Mouse (Mus musculus) telencephalon, adult 2 months (tissue): ENCODE measurements around the gene Psen2.

Source experiments
- DNase-seq: peaks from one replicate; pipeline ENCODE4 v3.0.0-alpha.2; 2011; ENCODE audit warnings: low read depth, low spot score

The Psen2 gene

DNA sequence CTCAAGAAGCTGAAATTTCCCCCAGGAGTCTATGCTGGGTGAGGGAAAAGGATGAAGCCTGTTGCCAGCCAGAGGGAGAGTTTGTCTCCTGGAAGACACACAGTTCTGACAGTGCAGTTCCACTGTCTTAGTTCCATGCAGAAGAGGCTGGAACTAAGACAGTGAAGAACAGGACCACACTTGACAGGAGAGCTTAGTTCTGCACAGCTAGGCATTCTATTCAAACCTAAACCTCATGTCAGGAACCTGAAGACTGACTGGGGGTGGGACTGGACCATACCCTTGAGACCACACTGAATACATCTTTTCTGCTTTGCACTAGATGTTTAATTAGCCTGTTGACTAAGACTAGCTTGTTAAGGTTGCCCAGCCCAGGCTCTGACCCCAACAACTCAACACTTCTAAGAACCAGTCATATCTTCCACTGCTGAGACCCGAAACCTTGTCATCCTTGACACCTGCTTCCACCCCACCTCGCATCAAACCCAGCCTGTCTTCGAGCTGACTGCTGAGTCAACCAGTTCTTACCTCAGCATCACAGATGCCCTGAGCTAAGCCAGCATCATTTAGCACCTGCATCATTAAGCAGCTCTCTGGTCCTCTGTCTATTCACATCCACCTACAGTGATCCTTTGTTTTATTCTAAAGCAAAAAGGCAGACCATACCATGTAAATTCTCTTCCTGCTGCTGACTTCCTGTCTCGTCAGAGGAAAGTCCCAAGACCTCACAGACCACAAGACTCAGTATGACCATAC, 64.1 kb downstream of the Psen2 start, which contains the start of gene Coq8a:
Gene Coq8a (minus strand): TSS at position 644 of the 756 bp plus-strand sequence.
- no peak for DNase-seq

DNA sequence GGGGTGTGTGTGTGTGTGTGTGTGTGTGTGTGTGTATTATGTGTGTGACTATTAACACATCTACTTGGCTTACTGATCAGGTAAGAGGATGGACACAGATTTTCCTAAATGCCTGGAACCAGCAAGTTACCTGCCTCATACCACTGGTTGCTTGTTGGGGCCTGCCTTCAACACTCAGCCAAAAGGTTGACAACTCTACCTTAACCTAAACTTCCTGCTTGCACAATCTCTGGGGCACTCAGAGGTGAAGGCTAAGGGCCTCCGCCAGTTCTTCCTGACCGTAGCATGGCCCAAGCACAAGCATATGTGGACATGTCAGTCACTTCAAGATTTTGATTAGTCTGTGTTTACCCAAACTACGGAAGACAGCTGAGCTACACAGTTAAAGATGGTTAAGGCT, 65.3 kb downstream of the Psen2 start:
- no peak for DNase-seq

DNA sequence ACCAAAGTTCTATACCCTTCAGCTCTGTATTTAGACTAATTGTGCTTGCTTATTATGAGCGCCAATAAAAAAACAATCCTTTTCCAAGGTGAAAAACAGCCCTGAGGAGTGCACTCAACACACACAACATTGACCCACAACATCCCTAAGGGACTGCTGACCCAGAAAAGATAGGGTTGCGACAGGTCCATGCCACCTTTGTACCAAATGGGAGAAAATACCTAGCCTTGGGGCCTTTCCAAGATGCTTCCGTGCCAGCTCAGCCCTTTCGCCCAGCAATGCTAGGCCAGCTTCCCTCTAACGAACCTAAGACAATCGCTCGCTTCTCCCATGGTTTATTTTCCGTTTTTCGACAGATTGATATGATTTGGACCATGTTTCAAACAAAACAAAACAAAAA, 66.7 kb downstream of the Psen2 start:
- DNase-seq, result no peak

DNA sequence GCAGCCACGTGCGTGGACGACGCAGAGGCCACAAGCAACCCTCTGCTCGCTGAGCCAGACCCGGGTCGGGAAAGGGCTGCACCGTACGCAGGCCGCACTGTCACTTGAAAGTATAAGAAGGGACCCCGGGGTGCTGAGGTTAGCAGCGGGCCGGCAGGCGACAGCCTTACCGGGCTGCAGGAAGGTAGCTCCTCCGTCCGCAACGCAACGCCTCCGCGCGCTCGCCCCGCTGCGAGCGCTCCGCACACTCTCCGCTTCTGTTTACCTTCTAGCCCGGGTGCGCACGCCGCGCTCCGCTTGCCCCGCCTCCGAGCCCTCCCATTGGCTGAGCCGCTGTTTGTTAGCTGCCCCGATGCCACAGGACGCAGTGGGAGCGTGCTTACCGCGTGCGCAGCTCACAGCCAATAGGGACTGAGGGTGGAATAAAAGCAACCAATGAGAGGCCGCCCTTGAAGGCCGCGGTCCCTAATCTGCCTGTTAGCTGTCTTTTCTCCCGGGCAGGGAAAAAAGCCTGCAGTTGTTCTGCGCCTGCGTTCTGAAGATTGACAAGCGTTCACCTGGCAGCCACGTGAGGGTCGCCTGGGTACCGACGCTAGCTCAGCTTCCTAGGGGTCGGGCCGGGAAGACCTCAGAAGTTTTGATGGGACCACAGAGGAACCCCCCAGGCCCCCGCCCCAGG, 67.4 kb downstream of the Psen2 start:
- peak; percentile 98 for DNase-seq

DNA sequence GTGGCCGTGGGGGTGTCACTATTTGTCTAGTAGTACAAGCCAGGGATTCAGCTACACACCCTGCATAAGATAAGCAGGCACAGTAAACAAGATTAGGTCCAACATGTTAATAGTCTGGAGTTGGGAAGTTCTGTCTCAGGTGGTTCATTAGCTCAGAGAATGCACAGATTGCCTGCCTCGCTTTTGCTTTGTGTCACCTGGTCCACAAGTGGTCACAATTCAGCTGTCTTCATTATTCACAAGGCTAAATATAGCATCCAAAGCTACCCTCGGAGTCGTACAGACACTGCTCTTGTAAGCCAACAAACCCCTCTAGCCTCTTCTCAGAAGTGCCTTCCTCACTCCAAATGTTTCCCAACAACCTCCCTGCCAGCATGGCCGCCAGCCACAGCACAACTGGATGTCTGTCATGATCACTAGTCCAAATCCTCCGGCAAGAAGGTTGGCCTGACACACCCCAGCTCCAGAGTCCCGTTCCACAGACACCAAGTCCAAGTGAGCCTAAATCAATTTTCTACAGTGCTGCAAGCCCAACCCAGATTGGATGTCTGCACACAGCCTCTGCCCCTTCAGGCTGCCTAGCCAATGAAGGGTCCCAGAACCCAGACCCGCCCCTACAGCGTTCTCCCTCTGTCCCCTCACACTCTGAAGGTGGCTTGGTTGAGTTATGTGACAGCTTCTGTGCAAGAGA, 68.3 kb downstream of the Psen2 start:
- no peak for DNase-seq

DNA sequence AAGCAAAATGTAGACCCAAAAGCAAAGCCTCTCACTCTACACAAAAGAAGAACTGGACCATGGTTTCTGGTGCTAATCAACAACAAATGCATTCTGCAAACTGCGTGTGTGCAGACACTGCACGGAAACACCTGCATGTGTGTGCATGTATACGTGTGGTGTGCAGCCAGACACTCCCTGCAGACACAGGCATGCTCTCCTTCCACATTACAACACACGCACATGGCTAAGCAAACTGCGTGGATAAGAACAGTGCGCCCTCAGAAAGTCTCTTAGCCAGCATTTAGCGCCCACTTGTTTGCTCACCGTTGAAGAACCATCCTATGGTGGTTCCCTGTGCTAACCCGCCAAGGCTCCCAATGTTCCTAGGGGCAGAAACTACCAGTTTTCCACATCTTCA, 69.2 kb downstream of the Psen2 start:
- DNase-seq, result no peak

DNA sequence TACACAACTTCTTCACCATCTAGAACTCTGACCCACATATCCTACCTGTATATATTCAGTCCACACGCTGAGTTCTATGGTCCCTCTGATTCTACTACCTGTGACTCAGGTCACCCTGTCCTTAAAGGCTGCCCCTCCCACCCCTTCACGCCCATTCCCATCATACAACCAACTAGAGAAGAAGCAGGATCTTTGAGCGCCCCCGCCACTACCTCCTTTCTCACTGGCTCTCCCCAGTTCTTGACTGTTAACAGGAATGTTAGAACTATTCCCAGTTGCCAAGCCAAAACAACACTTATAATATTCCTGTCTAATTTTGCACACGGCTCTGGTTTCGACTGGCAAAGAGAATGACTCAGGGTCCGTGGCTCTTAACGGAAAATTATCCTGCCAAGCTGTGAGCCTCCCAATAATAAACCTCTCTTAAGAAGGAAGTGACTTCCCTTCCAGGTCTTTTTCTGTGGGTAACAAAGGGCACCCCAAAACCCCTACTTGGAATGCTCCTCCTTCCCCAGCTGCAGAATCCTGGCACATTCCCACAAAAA, 69.8 kb downstream of the Psen2 start:
- no peak for DNase-seq

DNA sequence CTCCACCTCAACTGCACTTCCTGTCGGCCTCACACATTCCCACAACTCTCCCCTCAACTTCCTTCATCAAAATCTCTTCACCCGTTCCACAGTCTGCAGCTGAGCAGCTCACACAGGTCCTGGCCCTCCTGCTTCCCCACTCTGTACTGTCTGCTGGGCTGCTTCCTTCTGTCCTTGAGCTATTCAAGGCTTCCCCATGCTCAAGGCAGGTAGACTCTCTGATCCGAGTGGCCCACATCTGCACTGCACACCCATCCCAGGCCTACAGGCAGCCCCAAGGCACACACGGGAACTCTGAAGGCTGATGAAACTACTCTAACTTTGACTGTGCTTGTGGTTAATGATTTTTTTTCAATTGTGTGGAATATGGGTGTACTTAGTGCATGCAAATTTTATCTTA, 70.4 kb downstream of the Psen2 start:
- DNase-seq, result no peak

DNA sequence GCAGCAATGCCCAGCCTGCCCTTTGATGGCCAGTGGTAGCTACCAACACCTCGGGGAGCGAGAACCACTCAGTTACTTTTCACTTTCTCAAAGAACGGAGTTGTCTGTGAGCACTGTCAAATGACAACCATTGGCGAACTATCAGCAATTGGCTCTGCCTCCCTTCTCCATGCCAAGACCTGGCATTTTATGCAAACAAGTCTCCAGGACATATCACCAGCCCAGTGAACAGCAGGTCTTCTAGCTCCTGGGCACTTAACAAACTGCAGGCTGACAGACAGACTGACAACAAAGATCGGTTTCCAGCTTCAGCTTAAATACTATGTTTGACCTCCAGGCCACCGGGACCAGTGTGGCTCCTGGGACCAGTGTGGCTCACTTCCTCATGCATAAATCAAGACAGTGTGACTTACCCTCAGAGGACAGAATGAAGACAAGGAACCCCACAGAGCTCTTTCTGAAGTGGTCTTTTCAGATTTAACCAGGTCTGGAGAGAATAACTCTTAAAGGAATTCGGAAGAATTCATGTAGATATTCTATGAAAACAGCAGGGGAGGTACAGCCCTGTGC, 71.5 kb downstream of the Psen2 start:
- DNase-seq, result no peak

DNA sequence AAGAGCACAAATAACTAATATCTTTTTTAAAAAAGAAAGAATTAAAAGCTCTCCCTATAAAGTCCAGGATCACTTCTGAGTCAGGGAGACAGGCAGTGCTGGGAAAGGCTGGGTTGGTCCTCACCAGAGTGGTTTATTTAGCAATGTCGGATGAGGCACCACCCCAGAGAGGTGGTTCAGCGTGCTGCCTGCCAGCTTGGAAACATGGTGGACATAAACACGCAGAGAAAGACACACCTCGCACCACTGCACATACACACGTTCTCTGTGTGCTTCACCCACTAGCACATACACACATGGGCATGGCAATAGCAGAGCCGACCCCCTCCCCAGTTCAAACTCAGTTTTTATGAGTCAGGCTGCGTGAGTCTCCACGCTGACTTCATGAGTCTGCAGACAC, 72.1 kb downstream of the Psen2 start:
- no peak for DNase-seq

DNA sequence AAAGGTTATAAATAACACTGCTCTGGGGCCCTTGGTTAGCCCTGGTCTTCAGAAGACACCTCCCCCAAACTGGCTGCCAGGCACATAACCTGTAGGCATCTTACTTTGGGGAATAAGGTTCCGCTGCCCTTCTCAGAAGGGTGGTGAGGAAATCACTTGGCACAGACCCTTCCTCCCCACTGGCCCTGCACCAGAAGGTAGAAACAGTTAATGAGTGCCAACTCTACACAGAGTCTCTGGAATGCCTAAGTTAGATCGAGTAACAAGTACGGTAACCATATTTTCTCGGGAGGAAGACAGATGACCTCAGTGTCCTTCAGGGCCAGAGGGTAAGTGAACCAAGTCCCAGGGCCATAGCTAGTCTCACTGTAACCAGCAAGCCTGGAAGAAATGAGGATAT, 74.3 kb downstream of the Psen2 start:
- no peak for DNase-seq

DNA sequence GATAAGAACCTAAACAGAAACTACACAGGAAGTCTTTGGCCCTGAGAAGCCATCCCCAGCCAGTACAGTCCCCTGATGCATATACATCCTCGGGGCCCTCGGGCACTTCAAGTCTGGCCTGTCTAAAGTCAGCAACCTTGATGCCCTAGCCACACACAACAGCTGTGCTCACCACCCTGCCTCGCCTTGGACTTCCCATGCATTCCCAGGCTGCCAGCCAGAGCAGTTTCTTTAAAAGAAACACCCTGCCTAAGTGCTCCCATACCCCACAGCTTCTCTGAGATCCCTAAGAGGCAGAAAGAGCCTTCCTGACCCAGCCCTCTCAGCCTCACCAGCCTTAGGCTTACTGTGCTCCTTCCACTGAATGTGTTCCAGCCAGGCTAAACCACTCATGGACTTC, 76.9 kb downstream of the Psen2 start:
- no peak for DNase-seq

DNA sequence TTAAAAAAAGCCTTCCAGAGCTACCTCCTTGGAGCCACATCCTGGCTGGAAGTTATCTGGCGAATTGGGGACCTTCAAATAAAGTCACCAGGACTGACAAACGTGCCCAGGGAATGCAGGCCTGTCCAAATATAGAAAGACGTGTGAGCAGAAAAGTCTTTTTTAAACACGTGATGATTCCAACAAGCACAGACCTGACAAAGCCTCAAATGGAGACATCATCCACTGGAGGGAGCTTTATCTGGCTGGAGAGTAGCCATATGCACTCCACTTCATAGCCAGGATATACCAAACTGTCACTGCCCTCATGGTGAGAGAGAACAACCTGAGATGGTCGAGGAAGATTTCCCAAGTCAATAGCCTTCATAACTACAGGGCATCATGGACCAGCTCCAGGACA, 77.4 kb downstream of the Psen2 start:
- DNase-seq, result no peak

DNA sequence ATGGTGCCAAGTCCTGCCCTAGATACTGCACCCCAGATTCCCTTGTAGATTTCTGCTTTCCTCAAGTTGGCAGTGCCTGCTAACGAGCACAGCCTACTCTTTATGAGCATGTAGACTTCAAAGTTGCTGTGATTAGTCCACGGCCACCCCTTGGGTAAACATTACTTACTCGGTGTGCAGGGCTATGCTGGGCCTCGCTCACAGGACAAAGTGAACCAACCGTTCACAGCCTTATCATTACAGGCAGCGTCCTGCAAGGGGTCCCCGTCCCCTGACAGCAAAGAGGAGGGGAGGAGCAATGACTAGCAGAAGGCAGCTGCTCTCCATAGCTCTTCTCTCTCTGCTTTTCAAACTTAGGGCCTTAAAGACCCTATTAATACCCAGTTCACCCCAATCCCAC, 78.5 kb downstream of the Psen2 start:
- no peak for DNase-seq

DNA sequence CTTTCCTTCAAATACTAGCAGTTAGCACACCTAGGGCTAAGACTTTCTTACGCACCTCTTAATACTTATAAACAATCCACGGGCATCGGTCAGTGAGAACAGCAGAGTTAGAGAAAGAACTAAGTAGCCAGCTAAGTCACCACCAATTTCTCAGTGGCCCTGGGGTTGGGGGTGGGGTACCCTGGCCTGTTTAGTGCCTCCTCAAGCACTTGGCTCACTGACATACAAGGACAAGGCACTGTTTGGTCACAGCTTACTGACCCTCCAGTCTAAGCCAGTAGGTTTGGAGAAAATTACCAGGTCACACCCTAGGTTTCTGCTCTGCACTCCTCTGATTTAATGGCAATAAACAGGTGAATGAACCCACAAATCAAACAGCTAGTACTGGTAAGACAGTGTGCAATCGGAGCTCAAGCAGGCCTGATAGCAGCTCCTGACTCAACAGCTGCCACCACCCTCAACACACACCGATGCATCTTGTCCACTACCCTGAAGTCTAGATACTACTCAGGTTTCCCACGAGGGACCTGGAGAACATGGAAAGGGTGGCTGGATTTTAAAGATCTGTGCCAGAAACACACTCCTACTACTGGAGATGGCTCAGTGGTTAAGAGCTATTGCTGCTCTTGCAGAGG, 79.6 kb downstream of the Psen2 start:
- DNase-seq, result no peak

DNA sequence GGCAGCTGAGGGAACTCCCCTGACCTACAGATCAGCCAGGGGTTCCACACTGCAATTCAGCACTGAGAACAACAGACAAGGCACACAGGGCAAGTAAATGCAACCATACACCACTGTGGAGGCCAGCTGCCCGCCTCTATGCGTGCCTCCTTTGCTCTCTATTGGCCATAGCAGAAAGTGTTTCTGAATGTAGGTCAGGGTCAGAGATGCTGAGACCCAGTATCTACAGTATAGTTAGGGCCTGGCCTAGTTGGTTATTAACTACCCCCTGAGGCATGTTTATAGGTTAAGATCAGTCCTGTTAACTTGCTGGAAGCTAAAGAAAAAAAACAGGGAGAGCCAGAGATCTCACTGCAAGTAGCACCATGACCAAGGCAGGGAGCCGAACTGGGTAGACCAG, 80.5 kb downstream of the Psen2 start:
- no peak for DNase-seq

DNA sequence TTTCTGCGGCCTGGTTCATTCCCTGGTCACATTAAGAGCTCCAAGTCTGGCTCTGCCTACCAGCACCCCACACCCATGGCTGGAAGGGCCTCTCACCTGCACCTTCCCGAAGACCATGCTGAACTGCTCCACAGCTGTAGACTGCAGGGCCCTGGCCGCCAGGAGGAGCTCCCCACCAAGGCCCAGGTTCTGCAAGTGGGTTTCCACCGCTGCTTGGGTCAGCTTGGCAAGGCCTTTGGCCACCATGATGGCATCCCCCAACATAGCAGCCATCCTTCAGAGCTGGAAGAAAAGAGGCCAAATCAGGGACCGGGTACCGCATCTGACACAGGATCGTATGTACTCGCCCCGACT, 81.3 kb downstream of the Psen2 start:
- DNase-seq, result no peak

DNA sequence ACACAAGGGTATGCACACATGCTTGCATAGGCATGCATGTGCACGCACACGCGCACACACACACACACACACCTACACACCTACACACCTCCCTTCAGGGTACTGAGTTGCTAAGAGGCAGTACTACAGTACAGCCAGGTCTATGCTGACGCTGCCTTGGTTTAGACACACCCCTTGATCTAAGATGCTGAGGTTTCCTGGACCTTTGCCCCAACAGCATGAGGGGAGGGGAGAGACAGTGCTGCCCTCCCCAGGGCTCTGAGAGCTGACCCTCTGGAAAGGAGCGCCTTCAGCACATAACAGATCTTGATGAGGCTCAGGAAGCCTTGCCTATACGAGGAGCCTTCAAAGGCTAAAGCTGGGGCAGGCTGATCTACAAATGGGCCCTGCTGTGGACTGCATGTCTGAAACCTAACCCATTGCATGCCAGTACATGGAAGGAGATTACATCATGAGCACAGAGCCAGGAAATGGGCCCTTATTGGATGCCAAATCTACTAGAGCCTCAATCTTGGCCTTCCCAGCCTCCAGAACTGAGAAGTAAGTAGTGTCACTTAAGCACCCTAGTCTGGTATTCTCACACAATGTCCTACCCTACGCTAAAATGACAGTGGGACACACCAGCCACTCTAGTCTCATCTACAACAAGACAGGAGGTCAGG, 81.8 kb downstream of the Psen2 start:
- DNase-seq, result no peak

DNA sequence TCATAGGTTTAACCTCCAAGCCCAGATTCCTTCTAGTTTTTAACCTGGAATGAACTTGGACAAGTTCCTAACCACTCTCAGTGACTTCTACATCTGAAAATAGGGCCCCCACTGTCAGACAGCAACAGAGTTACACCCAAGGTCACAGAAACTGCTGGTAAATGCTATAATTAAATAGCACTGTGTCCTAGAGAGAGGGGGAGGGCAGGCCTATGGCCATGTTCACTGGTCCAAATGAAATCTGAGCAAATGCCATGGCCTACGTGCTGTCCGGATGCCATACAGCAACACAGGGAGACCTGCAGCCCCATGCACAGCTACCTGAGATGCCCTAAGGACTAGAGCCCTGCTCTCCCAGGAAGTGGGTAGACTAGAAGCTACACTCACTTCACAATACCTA, 83.4 kb downstream of the Psen2 start:
- no peak for DNase-seq

DNA sequence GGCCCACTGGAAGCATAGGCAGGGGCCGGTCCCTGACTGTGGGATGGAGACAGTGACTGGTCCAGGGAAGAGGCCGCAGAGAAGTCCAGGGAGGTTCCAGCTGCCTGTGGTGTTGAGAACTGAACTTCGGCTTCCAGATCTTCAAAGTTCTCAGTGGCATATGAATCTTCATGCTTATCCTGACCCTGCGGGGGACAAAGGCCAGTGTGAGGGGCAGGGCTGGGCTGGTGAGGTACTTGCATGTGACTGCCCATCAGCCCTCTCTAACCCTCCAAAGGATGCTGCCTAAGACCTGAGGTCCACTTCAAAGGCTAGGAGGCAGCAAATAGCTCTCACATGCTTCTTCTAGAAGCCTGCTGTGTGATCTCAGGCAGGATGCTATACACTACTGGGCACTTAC, 84.1 kb downstream of the Psen2 start:
- DNase-seq, result no peak

DNA sequence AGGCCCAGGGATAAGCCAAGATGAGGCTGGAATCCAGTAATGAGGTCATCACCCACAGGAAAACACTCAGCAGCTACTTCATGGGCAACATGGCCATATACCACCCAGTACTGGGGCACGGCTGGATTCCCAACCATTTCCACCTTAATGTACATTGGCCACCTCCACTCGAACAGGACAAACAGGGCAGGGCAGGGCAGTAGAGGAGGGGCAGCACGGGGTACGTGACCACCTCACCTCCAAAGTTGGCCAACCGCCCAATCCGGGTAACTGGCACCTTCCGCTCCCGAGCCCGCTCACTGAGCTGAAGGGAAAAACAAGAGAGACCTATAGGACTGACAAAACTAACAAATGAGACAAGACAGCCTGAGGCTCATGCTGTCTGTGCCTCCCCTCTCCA, 84.9 kb downstream of the Psen2 start:
- no peak for DNase-seq
